Comparison of ENCODE assay signal across 19 mouse cellular contexts in the genomic region with DNA sequence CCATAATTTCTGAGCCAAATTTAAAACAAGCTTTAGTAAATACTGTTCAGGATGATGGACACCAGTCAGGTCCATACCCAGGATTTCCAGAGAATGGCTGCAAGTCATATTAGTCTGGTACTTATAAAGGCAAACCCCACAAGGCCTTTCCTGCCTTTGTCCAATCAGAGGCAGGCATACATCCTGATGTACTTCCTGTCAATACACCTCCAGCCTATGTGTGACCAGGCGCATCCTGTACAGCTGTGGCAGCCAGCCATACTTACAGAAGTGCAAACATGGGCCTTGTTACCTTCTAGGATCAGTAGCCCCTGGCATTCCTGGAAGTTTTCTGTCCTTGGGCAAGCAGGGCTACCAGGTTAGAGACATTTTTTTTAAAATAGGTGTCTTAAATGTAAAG. TPM values are rescaled to one million over a fixed set of nuclear protein-coding genes. Genes with fewer than 3 reads are reported as not detected.
DNase-seq lines count a peak whose midpoint lies in the region; ATAC-seq lines count a peak whose summit lies in the region.
"Had no signal": no experiment of that assay in that cellular context is flagged by ENCODE, and none has a peak within 500 bp of the region (broad histone marks: within the 10 kb centered on the region; RNA-seq: fewer than 3 reads in every experiment).

No protein-coding gene starts in this region.

- peaks cover 3% of the 10 kb centered on the region; the same call in 1 of the 2 replicates for H3K36me3 ChIP-seq in heart, embryonic 12.5 days
- H3K36me3 ChIP-seq: forebrain, embryonic 10.5 days; midbrain, embryonic 13.5 days; neural tube, embryonic 13.5 days had no signal

- H3K27ac ChIP-seq in heart, embryonic 12.5 days (ENCODE audit: poor library complexity, severe bottlenecking) = 0 out of 2 replicates have a peak overlapping the region, but pooled peaks have one; percentile 38
- H3K27ac ChIP-seq: forebrain, embryonic 10.5 days; midbrain, embryonic 13.5 days; neural tube, embryonic 13.5 days had no signal

- no peak overlapping the region for H3K9ac ChIP-seq in heart, embryonic 12.5 days
- H3K9ac ChIP-seq: midbrain, embryonic 13.5 days; neural tube, embryonic 13.5 days had no signal

- no peak for ATAC-seq in heart, embryonic 12.5 days (ENCODE audit: insufficient number of reproducible peaks, low FRiP score)
- peak; percentile 75 for ATAC-seq in activated CD4-positive, CD25-positive, alpha-beta regulatory T cell, adult 4 months
- ATAC-seq in monocyte, adult 5-6 weeks (replicated peaks; ENCODE audit: insufficient number of reproducible peaks, low FRiP score, low TSS enrichment, poor library complexity, severe bottlenecking) = peak; percentile 50
- ATAC-seq: hindbrain, embryonic 16.5 days; lung, postnatal 0 days; midbrain, embryonic 13.5 days had no signal

- DNase-seq in heart, postnatal 36 days = no peak
- peak; percentile 21 to 31 for DNase-seq in B cell, adult 2 months
- DNase-seq in spleen, postnatal 36 days (ENCODE audit: low spot score in 2 of 2) = no peak
- no peak for DNase-seq in kidney, postnatal 10 days
- DNase-seq: cerebellum, adult 2 months; cerebellum, postnatal 36 days; kidney, adult 2 months; kidney, postnatal 25 days; liver; right cerebral cortex, postnatal 25 days; thymus, adult 2 months had no signal

- no peaks in the 10 kb centered on the region for H3K9me3 ChIP-seq in heart, embryonic 12.5 days (replicated peaks)
- H3K9me3 ChIP-seq: forebrain, embryonic 10.5 days; midbrain, embryonic 13.5 days; neural tube, embryonic 13.5 days had no signal

- no peak overlapping the region for H3K4me2 ChIP-seq in heart, embryonic 12.5 days
- H3K4me2 ChIP-seq: midbrain, embryonic 13.5 days; neural tube, embryonic 13.5 days had no signal

- H3K27me3 ChIP-seq in heart, embryonic 12.5 days (replicated peaks) = no peaks in the 10 kb centered on the region
- H3K27me3 ChIP-seq: midbrain, embryonic 13.5 days; neural tube, embryonic 13.5 days had no signal

- no peak overlapping the region for H3K4me3 ChIP-seq in heart, embryonic 12.5 days
- H3K4me3 ChIP-seq: forebrain, embryonic 10.5 days; midbrain, embryonic 13.5 days; neural tube, embryonic 13.5 days had no signal

- 86% methylated on average over 1 of the region's 1 CpGs for WGBS in heart, embryonic 12.5 days

- intact Hi-C loops in heart, postnatal 36 days (cut with DNase I) = loop anchor here (2.0 kb wide), 1 partner anchor 29 kb away; a partner anchor contains a TSS

- H3K4me1 ChIP-seq in heart, embryonic 12.5 days (replicated peaks) = peaks cover 23% of the 10 kb centered on the region
- H3K4me1 ChIP-seq: forebrain, embryonic 10.5 days; midbrain, embryonic 13.5 days; neural tube, embryonic 13.5 days had no signal

RNA-seq across cellular contexts. Expression of a gene that starts 29.2 kb away (rescaled TPM):
- 22.1 and 23.8 TPM in 2 replicates for polyA plus RNA-seq in heart, embryonic 12.5 days (2016; fragmentation: Nextera tagmentation; extraction: Ambion mirVana)
- total RNA-seq in heart, postnatal 36 days (2021) = 10 to 100 TPM; 31.4 to 36.0 TPM
- 10 to 100 TPM; 23.2 to 26.6 TPM for polyA plus RNA-seq in activated CD4-positive, CD25-positive, alpha-beta regulatory T cell, adult 4 months (2017; shearing (Covaris generic))
- total RNA-seq in monocyte, adult 5-6 weeks (2017) = 22.9 to 50.7 TPM (median 30.9 TPM) in 3 replicates

Comparison
In these comparisons a context has a peak if more than half of its experiments do, and no peak if none do; other contexts are left out.
1. DNase-seq: peak in B cell, adult 2 months (2 of 2); none in heart, postnatal 36 days (0 of 2), spleen, postnatal 36 days (0 of 2) and kidney, postnatal 10 days (single experiment).